Mouse (Mus musculus) heart, postnatal 36 days (tissue): ENCODE results near the gene Dmrtc1b. TPM values are rescaled to one million over a fixed set of nuclear protein-coding genes. Genes with fewer than 3 reads are reported as not detected.
"Not testable (repeated sequence)": the region's sequence is repeated elsewhere in the genome, so short reads cannot be mapped to it uniquely, and the experiment has no call there.

ENCODE experiments used
- DNase-seq, 2 experiments: peaks; one replicate each; pipeline ENCODE4 v3.0.0; 2021 to 2022
- intact Hi-C: fragments of 180-260 bp; cut with DNase I; formaldehyde crosslinking; loops from one replicate; pipeline ENCODE4 v1.15.1; 2025
- total RNA-seq, 2 experiments: library from RNA; stranded (reverse); gene quantifications; 2 replicates each; pipeline ENCODE4 v1.2.3; 2021

Gene Dmrtc1b
- total RNA-seq, result not detected

DNA sequence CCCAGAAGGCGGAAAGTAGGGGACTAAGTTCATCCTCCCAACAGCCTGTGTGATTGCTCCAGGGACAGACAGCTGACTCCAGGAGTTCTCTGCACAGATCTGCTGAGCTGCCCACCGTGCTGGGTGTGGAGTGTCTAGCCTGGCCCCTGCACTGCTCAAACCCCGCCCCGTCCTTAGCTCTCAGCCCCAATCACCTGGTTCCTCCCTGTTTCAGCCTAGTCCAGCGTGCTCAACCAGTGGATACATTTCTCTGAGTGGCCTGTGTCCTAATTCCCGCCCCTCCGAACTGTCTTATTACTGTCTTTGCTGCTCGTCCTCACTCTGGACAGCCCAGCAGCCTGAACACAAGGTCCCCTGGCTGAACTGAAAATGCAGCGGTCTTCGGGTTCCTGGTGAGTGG lies at the start of gene Dmrtc1b, which contains the start of gene Gm9112:
Dmrtc1b (plus strand) TSS at position 331 of the 400 bp plus-strand sequence.
Gm9112 (minus strand) TSS at position 101 of the 400 bp plus-strand sequence.
- intact Hi-C loops, DNase-seq: not testable (repeated sequence)

DNA sequence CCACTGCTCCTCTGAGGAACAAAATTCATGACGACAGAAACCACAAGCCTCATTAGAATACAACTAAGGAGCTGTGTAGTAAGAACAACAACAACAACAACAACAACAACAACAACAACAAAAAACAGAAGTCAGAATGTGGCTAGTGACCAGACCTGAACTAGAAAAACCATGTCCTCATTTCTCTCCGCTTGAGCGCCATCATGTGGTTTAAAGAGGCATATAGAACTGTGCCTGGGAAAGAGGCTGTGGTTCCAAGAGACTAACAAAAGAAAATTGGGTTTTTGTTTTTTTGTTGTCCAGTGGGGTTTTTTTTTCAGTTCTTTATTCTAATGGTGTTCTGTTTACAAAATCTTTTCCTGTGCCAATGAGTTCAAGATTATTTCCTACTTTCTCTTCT lies 47.0 kb upstream of the Dmrtc1b start:
- intact Hi-C loops, result no loop called here
- DNase-seq, result peak; percentile 17 to 23

DNA sequence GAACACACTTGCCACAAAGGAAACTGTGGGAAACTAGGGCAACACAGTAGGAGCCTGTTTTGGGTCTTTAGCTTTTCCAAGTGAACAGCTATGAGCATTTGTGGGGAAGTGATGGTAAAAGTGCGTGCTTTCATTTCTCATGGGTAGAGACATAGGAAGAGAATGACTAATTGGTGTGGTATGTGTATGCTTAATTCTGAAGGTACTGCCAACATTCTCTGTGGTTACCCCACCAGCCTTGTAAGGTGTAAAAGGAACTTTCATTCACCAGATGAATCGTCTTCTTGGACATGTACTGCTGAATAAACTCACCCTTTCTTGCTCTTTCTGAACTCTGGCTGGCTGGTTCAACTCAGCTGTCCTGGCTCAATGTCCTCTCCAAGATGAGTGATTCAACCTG lies 41.0 kb upstream of the Dmrtc1b start:
- no peak for DNase-seq
- intact Hi-C loops, result no loop called here

DNA sequence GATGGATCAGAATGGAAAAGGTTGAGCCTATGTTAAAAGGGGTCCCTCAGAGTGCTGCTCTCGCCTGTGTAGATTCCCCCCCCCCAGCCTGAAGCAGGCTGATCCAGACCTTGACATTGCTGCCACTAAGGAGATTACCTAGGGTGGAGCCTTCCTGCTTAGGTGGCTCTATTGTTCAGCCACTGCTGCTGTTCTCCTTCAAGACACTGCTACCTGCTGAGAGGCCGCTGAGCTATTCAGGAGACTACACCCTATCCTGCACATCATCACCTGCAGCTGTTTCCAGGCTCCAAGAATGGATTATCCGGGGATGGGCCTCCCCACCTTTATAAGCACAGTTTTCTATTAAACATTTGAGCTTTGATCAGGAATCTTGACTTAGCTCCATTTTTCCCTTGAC lies 23.0 kb upstream of the Dmrtc1b start:
- intact Hi-C loops, DNase-seq: not testable (repeated sequence)

DNA sequence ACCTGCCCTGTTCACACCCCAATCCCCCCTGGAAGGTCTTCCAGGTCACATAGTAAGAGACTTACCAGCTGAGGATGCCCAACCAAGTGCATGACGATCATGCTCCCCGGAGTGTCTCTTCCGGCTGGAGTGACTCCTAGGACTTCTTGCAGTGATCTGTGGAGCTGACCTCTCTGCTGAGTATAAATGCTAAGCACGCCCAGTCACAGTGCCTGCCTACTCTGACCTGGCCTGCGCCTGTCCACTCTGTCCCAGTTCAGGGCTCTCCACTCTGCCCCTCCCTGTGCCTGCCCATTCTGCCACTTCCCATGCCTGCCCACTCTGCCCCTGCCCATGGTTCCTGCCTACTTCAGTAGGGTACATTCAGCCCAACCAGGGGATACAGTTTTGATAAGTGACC lies 20.8 kb upstream of the Dmrtc1b start, which contains the start of gene Gm3880:
Gm3880 (minus strand) TSS at position 101 of the 400 bp plus-strand sequence.
- intact Hi-C loops, result loop anchor here (1.0 to 2.0 kb wide), 2 partner anchors 19 to 242 kb away; partner anchors contain the start of gene 1700018G05Rik
- not testable (repeated sequence) for DNase-seq

DNA sequence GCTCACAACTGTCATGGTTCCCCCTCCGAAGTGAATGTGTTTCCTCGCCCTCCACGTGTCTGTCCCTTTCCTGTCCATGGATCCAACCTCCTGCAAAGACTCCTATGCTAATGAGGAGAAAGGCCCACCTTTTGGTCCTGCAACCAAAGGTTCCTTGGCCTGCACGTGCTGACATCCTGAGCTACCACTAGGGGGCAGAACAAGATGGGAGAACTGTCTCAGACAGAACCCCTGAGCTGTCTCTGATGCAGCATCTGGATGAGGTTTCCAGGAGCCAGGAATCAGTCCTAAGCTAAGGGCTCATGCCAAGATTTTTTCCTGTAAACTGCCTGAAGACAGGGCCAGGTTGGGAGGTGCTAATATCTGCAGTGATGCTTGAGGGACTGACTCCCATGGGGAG lies 18.4 kb upstream of the Dmrtc1b start:
- peak in 1 of 2 experiments; percentile 17 for DNase-seq
- intact Hi-C loops, result not testable (repeated sequence)

DNA sequence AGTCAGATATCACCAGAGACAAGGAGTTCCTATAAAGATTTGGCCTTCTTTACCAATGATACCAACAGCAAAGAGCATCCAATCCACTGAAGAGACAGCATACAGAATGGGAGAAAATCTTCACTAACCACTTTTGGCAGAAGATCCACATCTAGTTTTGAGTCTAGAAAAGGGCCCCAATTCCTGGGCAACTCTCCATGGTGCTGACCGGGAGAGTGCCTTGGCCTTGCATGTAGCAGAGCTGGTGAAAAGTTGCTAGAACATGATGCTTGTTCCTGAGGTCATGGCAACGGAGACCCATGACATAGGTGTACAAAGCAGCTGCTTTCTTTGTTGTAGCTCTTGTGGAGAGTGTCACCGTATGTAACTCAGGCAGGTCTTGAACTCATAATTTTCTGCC lies 7.0 kb upstream of the Dmrtc1b start:
- DNase-seq, intact Hi-C loops: not testable (repeated sequence)

DNA sequence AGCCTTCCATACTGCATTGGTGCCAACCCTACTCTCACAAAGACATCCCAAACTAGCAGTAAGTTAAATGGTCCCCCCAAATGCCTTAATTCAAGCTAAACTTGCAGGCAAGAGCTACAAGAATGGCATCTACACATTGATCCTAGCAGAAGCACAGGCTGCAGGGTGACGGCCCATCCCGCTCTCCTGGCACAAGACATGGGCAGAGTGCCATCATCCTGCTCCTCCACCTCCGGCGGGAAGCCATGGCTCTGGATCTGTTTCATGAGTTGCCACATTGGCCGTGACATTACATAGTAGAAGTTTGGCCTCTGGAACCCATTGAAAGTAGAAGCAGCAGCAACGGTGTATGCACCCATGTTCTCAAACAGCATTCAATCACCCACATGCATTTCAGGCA lies 16.6 kb downstream of the Dmrtc1b start:
- DNase-seq, intact Hi-C loops: not testable (repeated sequence)

Other genes starting within 250 kb of the Dmrtc1b start
- 1 to 10 TPM; 4.7 to 5.3 TPM for gene Hdac8, start 202.5 kb upstream of the Dmrtc1b start, total RNA-seq
- 10 to 100 TPM; 29.2 to 38.2 TPM for gene Phka1, start 63.6 kb upstream of the Dmrtc1b start, total RNA-seq
- not detected for gene Gm3880, start 20.9 kb upstream of the Dmrtc1b start, total RNA-seq
- gene Gm9112, start 230 bp upstream of the Dmrtc1b start, total RNA-seq, result not detected
- not detected for gene Dmrtc1c1, start 95.1 kb downstream of the Dmrtc1b start, total RNA-seq
- gene Dmrtc1c2, start 146.8 kb downstream of the Dmrtc1b start, total RNA-seq, result not detected
- not detected for gene 1700031F05Rik, start 160.1 kb downstream of the Dmrtc1b start, total RNA-seq
- gene Dmrtc1a, start 200.8 kb downstream of the Dmrtc1b start, total RNA-seq, result not detected
- not detected for gene 1700011M02Rik, start 201.0 kb downstream of the Dmrtc1b start, total RNA-seq
- gene 1700018G05Rik, start 220.5 kb downstream of the Dmrtc1b start, total RNA-seq, result not detected